In genomic region chr3:122047402-122047801, GRCm38 (mm10) we compare ENCODE assay signal across 8 mouse cellular contexts. TPM values are rescaled to one million over a fixed set of nuclear protein-coding genes. Genes with fewer than 3 reads are reported as not detected.
DNase-seq lines count a peak whose midpoint lies in the region; ATAC-seq and TF ChIP-seq lines count a peak whose summit lies in the region.

No protein-coding gene starts in this region.

- ATAC-seq in heart, embryonic 15.5 days (replicated peaks; ENCODE audit: insufficient number of reproducible peaks, insufficient read depth, low FRiP score, low read depth) = peak; percentile 68; the same call in 1 of the 2 replicates
- no peak for ATAC-seq in liver, postnatal 0 days

- peak overlapping the region; percentile 60 for H3K27ac ChIP-seq in heart, embryonic 15.5 days
- H3K27ac ChIP-seq in liver, postnatal 0 days (ENCODE audit: low read depth) = no peak overlapping the region

- peak overlapping the region; percentile 14; the same call in 1 of the 2 replicates for H3K4me2 ChIP-seq in heart, embryonic 15.5 days
- peak overlapping the region; percentile 59 for H3K4me2 ChIP-seq in myocyte (ENCODE audit: low read depth)
- no peak overlapping the region for H3K4me2 ChIP-seq in liver, postnatal 0 days (ENCODE audit: low read depth, low read length)

- no peaks in the 10 kb centered on the region for H3K9me3 ChIP-seq in heart, embryonic 15.5 days (replicated peaks)
- H3K9me3 ChIP-seq in liver, postnatal 0 days (ENCODE audit: low read length) = no peaks in the 10 kb centered on the region

- H3K79me2 ChIP-seq in myocyte (ENCODE audit: control insufficient read depth, insufficient read depth) = no peaks in the 10 kb centered on the region

- H3K27me3 ChIP-seq in heart, embryonic 15.5 days = no peaks in the 10 kb centered on the region
- no peaks in the 10 kb centered on the region for H3K27me3 ChIP-seq in myocyte (ENCODE audit: control insufficient read depth, insufficient read depth, insufficient read length)
- H3K27me3 ChIP-seq in liver, postnatal 0 days (ENCODE audit: insufficient read depth, low read length) = 0 out of 2 replicates have a peak, but pooled peaks cover 2% of the 10 kb centered on the region

- WGBS in heart, embryonic 15.5 days = 23% methylated on average over 7 of the region's 7 CpGs
- 54% methylated on average over 7 of the region's 7 CpGs for WGBS in liver, postnatal 0 days (ENCODE audit: insufficient replicate concordance)

- TF ChIP-seq CTCF in liver, postnatal 0 days (IDR thresholded peaks at IDR 0.05; ENCODE audit: low read depth) = no peak

- no peak overlapping the region for H3ac ChIP-seq in myocyte (ENCODE audit: control insufficient read depth, insufficient read length)

- intact Hi-C loops in heart, postnatal 36 days (cut with DNase I) = loop anchor here (5.0 kb wide), 1 partner anchor 1340 kb away; the partner anchor contains the start of gene Mettl14

- no peak overlapping the region for H3K9ac ChIP-seq in heart, embryonic 15.5 days
- H3K9ac ChIP-seq in liver, postnatal 0 days (replicated peaks) = no peak overlapping the region

- TF ChIP-seq EP300 in liver, postnatal 0 days (IDR thresholded peaks at IDR 0.05; ENCODE audit: low read depth) = no peak

- H3K4me3 ChIP-seq in heart, embryonic 15.5 days = no peak overlapping the region
- no peak overlapping the region for H3K4me3 ChIP-seq in myocyte
- H3K4me3 ChIP-seq in liver, postnatal 0 days (ENCODE audit: low read depth, low read length) = no peak overlapping the region

- H3K36me3 ChIP-seq in heart, embryonic 15.5 days = no peaks in the 10 kb centered on the region
- H3K36me3 ChIP-seq in myocyte (ENCODE audit: control insufficient read depth, insufficient read depth) = no peaks in the 10 kb centered on the region
- H3K36me3 ChIP-seq in liver, postnatal 0 days (replicated peaks; ENCODE audit: insufficient read depth, low read length) = no peaks in the 10 kb centered on the region

- DNase-seq in heart, adult 11 months = peak; percentile 93
- no peak for DNase-seq in heart, postnatal 36 days
- DNase-seq in kidney, postnatal 25 days = peak; percentile 73 to 86
- no peak for DNase-seq in MN1 (ENCODE audit: low spot score)
- DNase-seq in liver, postnatal 0 days = no peak
- no peak for DNase-seq in ovary, postnatal 10 days (ENCODE audit: low spot score)

- peaks cover 58% of the 10 kb centered on the region for H3K4me1 ChIP-seq in heart, embryonic 15.5 days (replicated peaks)
- peaks cover 3% of the 10 kb centered on the region; the same call in 1 of the 2 replicates for H3K4me1 ChIP-seq in liver, postnatal 0 days (ENCODE audit: insufficient read depth)

- TF ChIP-seq POLR2A in myocyte (IDR thresholded peaks at IDR 0.05; ENCODE audit: insufficient read length, low read depth) = no peak

TF ChIP-seq in myocyte, 11 proteins besides CTCF, POLR2A, EP300 and RAD21:
- TF ChIP-seq E2F4 (IDR thresholded peaks at IDR 0.05; ENCODE audit: insufficient read depth) (no peak), USF1 (IDR thresholded peaks at IDR 0.05; ENCODE audit: low read depth) (no peak), MYOG (IDR thresholded peaks at IDR 0.05; ENCODE audit: control insufficient read depth in 1 of 3, insufficient read depth in 1 of 3, insufficient read length in 2 of 3, low read depth in 2 of 3) (no peak), TCF3 (IDR thresholded peaks at IDR 0.05; ENCODE audit: insufficient read length, low read depth) (no peak), TCF12 (IDR thresholded peaks at IDR 0.05; ENCODE audit: insufficient read depth, poor library complexity, severe bottlenecking) (no peak), MAX (IDR thresholded peaks at IDR 0.05; ENCODE audit: low read depth) (no peak), POLR2AphosphoS2 (IDR thresholded peaks at IDR 0.05; ENCODE audit: insufficient read length, low read depth) (no peak), SRF (IDR thresholded peaks at IDR 0.05; ENCODE audit: control insufficient read depth, insufficient read length, low read depth) (no peak)

RNA-seq across cellular contexts. Expression of gene Abca4, which starts 3.2 kb away (rescaled TPM):
- total RNA-seq in heart, postnatal 36 days (2021) = 1 to 10 TPM; 1.9 to 2.0 TPM
- 3.0 and 3.2 TPM in 2 replicates for polyA plus RNA-seq in heart, embryonic 15.5 days (2015; fragmentation: Nextera tagmentation; extraction: Ambion mirVana)
- 1.7 TPM for polyA plus RNA-seq in myocyte (2012; fragmentation: generic; extraction: Trizol)
- polyA plus RNA-seq in liver, postnatal 0 days (2015; fragmentation: Nextera tagmentation; extraction: Ambion mirVana) = 0.22 and 0.40 TPM in 2 replicates

Comparison
In these comparisons a context has a peak if more than half of its experiments do, and no peak if none do; other contexts are left out.
1. DNase-seq: peak in heart, adult 11 months (single experiment) and kidney, postnatal 25 days (2 of 2); none in heart, postnatal 36 days (0 of 2), MN1 (single experiment), liver, postnatal 0 days (single experiment) and ovary, postnatal 10 days (single experiment).